Mouse (Mus musculus) sigmoid colon, adult 10 weeks (tissue): ENCODE results near the gene Thsd1. TPM values are rescaled to one million over a fixed set of nuclear protein-coding genes. Genes with fewer than 3 reads are reported as not detected.

Experiments
- polyA plus RNA-seq: library from polyadenylated mRNA; stranded (reverse); fragments of 350-450 nt; fragmentation: Illumina TruSeq; extraction: RNeasy Lipid Tissue Mini Kit (QIAGEN cat#74804); gene quantifications from one replicate; pipeline ENCODE4 v1.2.3, GENCODE M21; 2014; ENCODE audit warnings: low read depth, low replicate concordance

Gene Thsd1
- polyA plus RNA-seq: 0.66 TPM

DNA sequence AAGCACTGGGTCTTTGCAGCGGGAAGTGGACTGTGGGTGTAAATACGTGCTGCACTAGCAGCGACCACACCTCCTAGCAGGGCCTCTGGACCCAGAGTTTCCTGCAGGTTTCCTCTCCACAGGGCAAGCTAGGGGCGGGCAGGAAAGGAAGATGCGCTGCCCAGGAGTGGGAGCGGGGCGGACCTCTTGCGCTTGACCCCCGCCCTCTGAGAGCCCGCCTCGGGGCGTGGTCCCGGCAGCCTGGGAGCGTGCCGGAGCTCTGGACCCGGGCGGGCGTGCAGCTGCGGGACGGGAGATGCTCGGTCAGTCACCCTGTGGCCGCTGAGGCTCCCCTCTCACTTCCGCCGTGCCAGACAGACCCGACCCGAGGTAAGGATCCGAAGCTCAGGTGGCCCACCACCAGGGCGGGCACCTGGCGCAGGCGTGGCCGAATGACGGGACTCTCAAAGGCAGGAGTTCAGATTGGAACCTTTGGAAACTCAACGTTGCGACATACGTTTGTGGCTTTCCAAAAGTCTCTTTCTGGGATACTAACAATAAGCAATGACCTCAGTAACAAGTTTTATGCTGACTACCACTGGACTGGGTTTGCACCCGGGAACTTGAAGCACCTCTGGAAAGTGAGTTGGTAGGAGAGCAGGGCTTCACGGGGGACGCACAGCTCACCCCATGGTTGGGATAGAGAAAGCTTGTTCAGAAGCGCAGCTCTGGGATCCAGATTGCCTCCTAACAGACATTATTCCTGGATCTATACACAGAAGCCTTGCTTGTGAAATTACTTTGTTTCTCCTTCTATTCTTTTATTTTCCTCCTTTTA, at the start of gene Thsd1:
Gene Thsd1, plus strand, starts transcription at position 253 of the 817 bp plus-strand sequence.

DNA sequence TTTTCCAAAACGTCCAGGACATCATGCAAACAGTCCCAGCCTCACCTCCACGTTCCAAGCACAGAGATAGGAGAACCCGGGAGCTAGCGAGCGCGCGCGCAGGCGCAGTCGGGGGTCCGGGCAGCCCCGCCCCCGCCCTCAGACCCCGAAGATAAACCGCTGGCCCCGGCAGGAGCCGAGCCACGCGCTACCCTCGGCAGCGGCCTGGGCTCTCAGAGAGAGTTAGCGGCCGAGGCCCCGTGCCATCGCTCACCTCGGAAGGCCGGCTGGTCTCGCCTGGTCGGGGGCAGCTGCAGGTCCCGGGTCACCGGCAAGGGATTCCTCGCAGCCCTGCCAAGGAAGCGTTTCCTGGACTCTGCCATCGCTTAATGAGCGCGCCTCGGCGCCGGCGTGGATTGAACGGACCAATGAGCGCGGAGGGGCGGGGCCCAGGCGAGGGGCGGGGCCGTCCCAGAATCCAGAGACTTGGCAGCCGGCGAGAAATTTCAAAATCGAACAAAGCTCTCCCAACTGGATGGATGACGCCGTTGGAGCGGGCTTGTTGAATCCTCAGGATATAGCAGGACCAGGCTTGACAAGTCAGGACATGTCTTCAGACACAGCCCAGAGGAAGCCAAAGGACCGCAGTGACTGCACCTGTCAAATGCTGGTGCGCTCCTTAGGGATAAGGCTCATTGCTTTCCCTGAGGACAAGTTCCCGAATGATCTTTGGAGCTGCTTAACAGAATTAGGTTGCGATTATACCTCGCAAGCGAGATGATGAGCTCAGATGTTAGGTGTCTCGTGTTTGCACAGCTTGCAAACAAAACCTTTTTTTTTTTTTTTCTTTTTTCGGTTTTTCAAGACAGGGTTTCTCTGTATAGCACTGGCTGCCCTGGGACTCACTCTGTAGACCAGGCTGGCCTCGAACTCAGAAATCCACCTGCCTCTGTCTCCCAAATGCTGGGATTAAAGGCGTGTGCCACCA, 41.4 kb upstream of the Thsd1 start, which contains the start of gene Ckap2:
Gene Ckap2, minus strand, starts transcription at position 389 of the 967 bp plus-strand sequence.

DNA sequence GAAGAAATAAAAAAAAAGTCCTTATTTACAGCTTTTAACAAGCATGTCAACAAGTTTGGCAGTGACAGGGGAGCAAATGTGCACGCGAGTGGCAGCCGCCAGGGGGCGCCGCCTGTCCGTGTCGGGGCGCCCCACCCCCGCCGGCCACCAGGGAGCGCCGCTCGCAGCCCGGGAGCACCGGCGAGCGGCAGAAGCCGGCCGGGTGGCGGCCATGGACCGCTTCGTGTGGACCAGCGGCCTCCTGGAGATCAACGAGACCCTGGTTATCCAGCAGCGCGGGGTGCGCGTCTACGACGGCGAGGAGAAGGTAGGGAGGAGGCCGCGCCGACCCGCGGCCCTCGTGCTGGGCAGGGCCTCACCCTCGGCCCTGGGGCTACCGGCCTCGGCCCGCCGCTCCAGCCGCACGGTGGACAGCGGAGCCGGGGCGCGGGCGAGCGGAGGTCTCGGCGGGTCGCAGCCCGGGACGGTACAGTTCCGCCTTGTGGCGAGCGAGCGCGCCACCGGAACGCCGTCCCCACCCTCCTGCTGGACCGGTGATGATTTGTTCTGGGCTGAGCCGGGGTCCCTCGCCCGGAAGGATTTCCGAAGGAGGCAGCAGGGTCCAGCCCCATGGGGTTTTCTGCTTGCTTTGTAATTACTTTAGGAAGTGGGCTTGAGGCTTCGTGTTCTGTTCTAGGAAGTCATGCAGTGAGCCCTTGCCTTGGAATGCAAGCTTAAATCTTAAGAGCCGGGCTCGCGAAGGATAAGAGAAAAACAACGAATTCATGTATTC, 34.3 kb upstream of the Thsd1 start, which contains the start of gene Vps36:
Gene Vps36, plus strand, starts transcription at position 150 of the 772 bp plus-strand sequence.

DNA sequence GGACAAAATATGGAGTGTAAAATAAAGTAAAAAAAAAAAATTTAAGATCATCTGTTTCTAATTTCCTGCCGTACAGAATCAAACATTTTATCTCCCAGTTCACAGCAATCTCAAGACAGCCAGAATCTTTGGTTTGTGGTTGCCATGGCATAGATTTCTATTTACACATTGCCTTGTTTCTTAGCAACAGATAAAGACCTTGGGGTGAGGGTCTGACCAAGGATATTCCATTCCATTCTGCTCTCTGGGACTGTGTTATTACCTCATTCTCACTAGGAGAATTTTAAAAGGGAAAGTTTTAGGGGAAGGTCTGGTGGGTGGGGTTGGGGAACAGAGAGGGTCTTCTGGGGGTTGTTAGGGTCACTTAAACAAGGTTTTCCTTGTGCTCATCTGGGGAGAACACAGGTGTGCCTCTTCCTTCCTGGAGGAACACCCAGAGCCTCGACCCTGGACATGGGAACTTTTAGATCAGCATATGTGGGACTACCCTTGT, 55.9 kb downstream of the Thsd1 start, which contains the start of gene Tpte:
Gene Tpte, plus strand, starts transcription at position 443 of the 493 bp plus-strand sequence.

Other genes starting within 250 kb of the Thsd1 start
- 0.13 TPM for gene Atp7b, start 167.0 kb upstream of the Thsd1 start, polyA plus RNA-seq
- 32.0 TPM for gene Alg11, start 166.6 kb upstream of the Thsd1 start, polyA plus RNA-seq
- 3.2 TPM for gene Nek5, start 102.3 kb upstream of the Thsd1 start, polyA plus RNA-seq
- 9.4 TPM for gene Nek3, start 60.9 kb upstream of the Thsd1 start, polyA plus RNA-seq
- gene Ckap2, start 41.5 kb upstream of the Thsd1 start, polyA plus RNA-seq: 19.8 TPM
- gene Vps36, start 34.5 kb upstream of the Thsd1 start, polyA plus RNA-seq: 35.3 TPM
- not detected for gene Tpte, start 56.1 kb downstream of the Thsd1 start, polyA plus RNA-seq
- gene Slc25a15, start 171.3 kb downstream of the Thsd1 start, polyA plus RNA-seq: 25.6 TPM
- 47.4 TPM for gene Mrps31, start 184.0 kb downstream of the Thsd1 start, polyA plus RNA-seq